Mouse (Mus musculus) urinary bladder, postnatal 36 days (tissue): ENCODE measurements around the gene Dkkl1.

Experiments
- DNase-seq, 2 experiments: peaks; one replicate each; pipeline ENCODE4 v3.0.0; 2022; ENCODE audit warnings: low spot score in 2 of 2, mixed read lengths in 1 of 2

Gene Dkkl1

GRCm38 (mm10) chr7:45168656-45169055 lies 43.3 kb downstream of the Dkkl1 start:
- no peak for DNase-seq

DNA sequence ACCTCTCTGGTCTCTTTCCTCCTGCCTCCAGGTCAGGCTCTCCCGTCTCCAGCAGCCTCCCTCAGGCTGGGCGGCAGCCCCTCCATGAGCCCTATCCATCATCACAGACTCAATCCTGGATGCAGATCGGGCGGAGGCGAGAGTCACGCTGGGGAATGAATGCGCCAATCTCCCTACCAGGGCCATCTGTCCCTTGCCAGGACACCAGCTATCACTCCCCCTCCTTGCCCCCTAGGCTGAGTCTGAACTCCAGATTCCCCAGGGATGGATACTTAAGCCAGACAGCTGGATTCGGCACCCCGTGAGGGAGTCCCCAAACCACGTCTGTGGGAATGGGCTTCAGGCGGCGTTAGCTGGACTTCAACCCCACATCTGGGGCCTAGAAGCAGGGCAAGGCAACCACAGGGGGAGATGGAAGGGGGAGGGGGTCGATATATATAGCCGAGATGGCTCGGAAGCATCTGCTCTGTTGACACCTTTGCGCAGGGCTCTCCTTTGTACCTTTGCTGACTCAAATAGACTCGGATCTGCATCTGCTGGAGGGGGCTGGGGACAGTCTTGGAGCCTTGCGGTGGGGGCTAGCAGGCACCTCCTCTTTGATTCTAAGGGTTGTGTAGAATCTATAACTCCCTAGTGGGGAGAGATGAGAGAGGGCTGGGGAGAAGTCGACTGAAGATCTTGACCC lies 44.0 kb downstream of the Dkkl1 start:
- no peak for DNase-seq

- no peak for DNase-seq
Measured at GRCm38 (mm10) chr7:45166950-45167401, 45.0 kb downstream of the Dkkl1 start.

DNA sequence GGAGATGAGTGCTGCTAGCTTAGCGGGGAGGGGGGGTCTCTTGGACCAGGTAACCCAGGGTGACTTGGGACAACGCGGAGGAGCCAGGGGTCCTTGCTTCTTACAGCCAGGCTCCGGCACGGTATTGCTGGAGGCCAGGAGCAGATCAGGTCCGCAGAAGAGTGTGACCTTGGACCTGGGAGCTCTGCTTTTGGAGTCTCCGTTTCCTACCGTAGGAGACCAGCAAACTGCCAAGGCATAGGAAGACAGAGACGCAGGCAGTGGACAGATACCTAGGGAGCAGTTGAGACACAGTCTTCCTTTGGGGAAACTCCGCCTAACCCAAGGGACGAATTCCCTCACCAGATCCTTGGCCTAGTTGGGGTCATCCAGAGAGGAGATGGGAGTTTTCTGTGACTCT lies 46.2 kb downstream of the Dkkl1 start:
- no peak for DNase-seq

DNA sequence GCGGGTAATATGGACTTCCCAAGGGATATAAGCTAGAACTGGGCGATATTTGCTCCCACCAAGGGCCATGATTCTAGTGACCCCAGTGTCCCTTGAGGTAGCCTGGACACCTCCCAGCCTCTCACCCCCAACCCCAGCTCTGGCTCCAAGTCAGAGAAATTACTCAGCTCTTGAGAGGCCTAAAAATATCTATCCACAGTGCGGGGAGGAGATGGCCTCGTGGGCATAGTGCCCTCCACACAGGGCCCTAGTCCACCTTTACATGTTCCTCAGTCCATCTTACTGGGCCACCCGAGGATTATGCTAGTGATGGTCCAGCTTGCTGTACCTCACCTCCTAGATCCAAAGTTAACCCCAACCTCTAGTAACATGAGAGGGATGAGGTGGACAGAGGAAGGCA lies 47.1 kb downstream of the Dkkl1 start:
- DNase-seq, result no peak

GRCm38 (mm10) chr7:45163735-45164490 lies 48.0 kb downstream of the Dkkl1 start, which contains the start of gene Slc17a7:
TSS of gene Slc17a7 (plus strand) at chr7:45163949.
- DNase-seq, result no peak

- DNase-seq, result no peak
Measured at GRCm38 (mm10) chr7:45162996-45163615, 48.8 kb downstream of the Dkkl1 start.

- no peak for DNase-seq
Measured at GRCm38 (mm10) chr7:45162551-45162950, 49.4 kb downstream of the Dkkl1 start.

DNA sequence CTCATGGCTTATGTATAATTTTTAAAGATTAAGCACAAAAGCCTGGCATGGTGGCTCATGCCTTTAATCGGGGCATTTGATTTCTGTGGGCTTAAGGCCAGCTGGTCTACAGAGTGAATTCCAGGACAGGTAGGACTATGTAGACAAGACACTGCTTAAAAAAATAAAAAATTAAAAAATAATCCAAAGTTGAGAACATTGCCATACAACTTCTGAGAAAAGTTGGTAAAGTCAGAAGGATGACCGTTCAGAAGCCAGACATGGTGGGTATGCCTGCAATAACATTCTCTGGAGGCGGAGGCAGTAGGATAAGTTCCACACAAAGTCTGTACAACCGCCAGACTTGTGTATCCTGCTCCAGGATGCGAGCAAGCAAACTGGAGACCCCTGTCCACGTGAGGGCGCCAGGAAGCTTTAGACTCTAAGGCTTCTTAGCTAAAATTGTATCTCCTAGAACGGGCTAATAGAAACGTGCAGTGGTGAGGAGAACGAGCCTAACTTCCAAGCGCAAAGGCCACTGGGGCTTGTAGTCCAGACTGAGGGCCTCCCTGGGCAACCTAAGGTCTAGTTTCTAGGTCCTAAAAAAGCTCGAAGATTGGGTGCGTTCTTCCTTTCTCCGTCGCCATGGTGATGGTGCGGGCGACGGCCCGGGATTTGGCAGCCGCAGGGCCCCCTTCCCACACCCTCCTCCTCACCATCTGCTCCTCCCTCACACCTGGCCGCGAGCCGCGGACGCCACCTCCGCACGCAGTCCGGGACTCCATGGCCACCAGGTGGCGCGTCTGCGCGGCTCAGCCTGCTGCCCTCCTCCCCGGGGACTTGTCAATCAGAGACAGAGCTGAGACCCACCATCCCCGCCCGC lies 50.1 kb downstream of the Dkkl1 start:
- DNase-seq, result peak; percentile 85 to 88

GRCm38 (mm10) chr7:45160866-45161265 lies 51.1 kb downstream of the Dkkl1 start:
- DNase-seq, result no peak

- no peak for DNase-seq
Measured at GRCm38 (mm10) chr7:45160316-45160800, 51.6 kb downstream of the Dkkl1 start.

- DNase-seq, result no peak
Measured at GRCm38 (mm10) chr7:45158991-45159390, 53.0 kb downstream of the Dkkl1 start.
